Mouse (Mus musculus): ENCODE measurements at regions not wholly inside any gene's neighbourhood (a gene's known extent, or its start where the extent isn't known, plus 50 kb on each side); places are given as distances from the start of the nearest gene placed in this dataset.

- 24% methylated on average over 5 of the region's 5 CpGs for WGBS
- Histone ChIP-seq H3K9ac (ENCODE audit: low read depth, low read length) (no peak overlapping the region), H3K4me3 (no peak overlapping the region), H3K27ac (no peak overlapping the region), H3K36me3 (ENCODE audit: control insufficient read depth, insufficient read depth, low read length) (no peaks in the 10 kb centered on the region), H3K27me3 (ENCODE audit: control insufficient read depth, insufficient read depth, low read length) (no peaks in the 10 kb centered on the region), H3K4me1 (ENCODE audit: control insufficient read depth, insufficient read depth, low read length) (no peaks in the 10 kb centered on the region), H3K79me2 (replicated peaks; ENCODE audit: control insufficient read depth, insufficient read depth, low read length) (no peaks in the 10 kb centered on the region)
- no peak for TF ChIP-seq EP300 (IDR thresholded peaks at IDR 0.05; ENCODE audit: insufficient read depth, low read depth, low read length)
- no peak for TF ChIP-seq CTCF (IDR thresholded peaks at IDR 0.05)
- TF ChIP-seq POLR2A (IDR thresholded peaks at IDR 0.05; ENCODE audit: insufficient read depth, low read depth, low read length): no peak
- DNase-seq: no peak
- intact Hi-C loops (cut with DNase I): no loop called here
Observed at GRCm38 (mm10) chr7:39705118-39706095, 187.8 kb downstream of the Zfp619 start.

GRCm38 (mm10) chr7:39706606-39707005, 189.0 kb downstream of the Zfp619 start:
- intact Hi-C loops (cut with DNase I): no loop called here
- WGBS: 59% methylated on average over 2 of the region's 2 CpGs
- TF ChIP-seq POLR2A (IDR thresholded peaks at IDR 0.05; ENCODE audit: insufficient read depth, low read depth, low read length) (no peak), CTCF (IDR thresholded peaks at IDR 0.05) (no peak)

GRCm38 (mm10) chr7:39716340-39717150, 199.0 kb downstream of the Zfp619 start:
- Histone ChIP-seq H3K4me3 (no peak overlapping the region), H3K79me2 (replicated peaks; ENCODE audit: control insufficient read depth, insufficient read depth, low read length) (no peaks in the 10 kb centered on the region), H3K4me1 (ENCODE audit: control insufficient read depth, insufficient read depth, low read length) (no peaks in the 10 kb centered on the region), H3K27ac (no peak overlapping the region), H3K27me3 (ENCODE audit: control insufficient read depth, insufficient read depth, low read length) (no peaks in the 10 kb centered on the region), H3K9ac (ENCODE audit: low read depth, low read length) (no peak overlapping the region), H3K36me3 (ENCODE audit: control insufficient read depth, insufficient read depth, low read length) (no peaks in the 10 kb centered on the region)
- WGBS: 15% methylated on average over 11 of the region's 11 CpGs
- intact Hi-C loops (cut with DNase I): loop anchor here (5.0 kb wide), 1 partner anchor 556 kb away; no protein-coding TSS in a partner anchor
- no peak for DNase-seq
- TF ChIP-seq CTCF (IDR thresholded peaks at IDR 0.05) (peak; percentile 56), EP300 (IDR thresholded peaks at IDR 0.05; ENCODE audit: insufficient read depth, low read depth, low read length) (no peak)

More at GRCm38 (mm10) chr7:39706606-39707005, 189.0 kb downstream of the Zfp619 start:
- no peak overlapping the region for H3K27ac ChIP-seq
- H3K4me3 ChIP-seq: no peak overlapping the region
- no peaks in the 10 kb centered on the region for H3K4me1 ChIP-seq (ENCODE audit: control insufficient read depth, insufficient read depth, low read length)
- no peaks in the 10 kb centered on the region for H3K79me2 ChIP-seq (replicated peaks; ENCODE audit: control insufficient read depth, insufficient read depth, low read length)
- no peak overlapping the region for H3K9ac ChIP-seq (ENCODE audit: low read depth, low read length)
- DNase-seq: no peak
- no peaks in the 10 kb centered on the region for H3K27me3 ChIP-seq (ENCODE audit: control insufficient read depth, insufficient read depth, low read length)
- no peaks in the 10 kb centered on the region for H3K36me3 ChIP-seq (ENCODE audit: control insufficient read depth, insufficient read depth, low read length)

GRCm38 (mm10) chr7:39727935-39728557, 210.5 kb downstream of the Zfp619 start:
- no peaks in the 10 kb centered on the region for H3K4me1 ChIP-seq (ENCODE audit: control insufficient read depth, insufficient read depth, low read length)
- WGBS: 69% methylated on average over 12 of the region's 12 CpGs
- DNase-seq: no peak
- no peak for TF ChIP-seq EP300 (IDR thresholded peaks at IDR 0.05; ENCODE audit: insufficient read depth, low read depth, low read length)
- no peak for TF ChIP-seq POLR2A (IDR thresholded peaks at IDR 0.05; ENCODE audit: insufficient read depth, low read depth, low read length)
- TF ChIP-seq CTCF (IDR thresholded peaks at IDR 0.05): no peak
- H3K27me3 ChIP-seq (ENCODE audit: control insufficient read depth, insufficient read depth, low read length): no peaks in the 10 kb centered on the region
- no peak overlapping the region for H3K9ac ChIP-seq (ENCODE audit: low read depth, low read length)
- no peak overlapping the region for H3K4me3 ChIP-seq
- H3K36me3 ChIP-seq (ENCODE audit: control insufficient read depth, insufficient read depth, low read length): no peaks in the 10 kb centered on the region
- H3K27ac ChIP-seq: no peak overlapping the region
- intact Hi-C loops (cut with DNase I): no loop called here
- no peaks in the 10 kb centered on the region for H3K79me2 ChIP-seq (replicated peaks; ENCODE audit: control insufficient read depth, insufficient read depth, low read length)

- no peak for DNase-seq
- no peak overlapping the region for H3K27ac ChIP-seq
- TF ChIP-seq EP300 (IDR thresholded peaks at IDR 0.05; ENCODE audit: insufficient read depth, low read depth, low read length): no peak
- no peak for TF ChIP-seq POLR2A (IDR thresholded peaks at IDR 0.05; ENCODE audit: insufficient read depth, low read depth, low read length)
- TF ChIP-seq CTCF (IDR thresholded peaks at IDR 0.05): no peak
- no peaks in the 10 kb centered on the region for H3K27me3 ChIP-seq (ENCODE audit: control insufficient read depth, insufficient read depth, low read length)
- 53% methylated on average over 7 of the region's 7 CpGs for WGBS
- no peak overlapping the region for H3K4me3 ChIP-seq
- no peaks in the 10 kb centered on the region for H3K4me1 ChIP-seq (ENCODE audit: control insufficient read depth, insufficient read depth, low read length)
- intact Hi-C loops (cut with DNase I): no loop called here
- H3K36me3 ChIP-seq (ENCODE audit: control insufficient read depth, insufficient read depth, low read length): no peaks in the 10 kb centered on the region
- no peaks in the 10 kb centered on the region for H3K79me2 ChIP-seq (replicated peaks; ENCODE audit: control insufficient read depth, insufficient read depth, low read length)
- no peak overlapping the region for H3K9ac ChIP-seq (ENCODE audit: low read depth, low read length)
Observed at GRCm38 (mm10) chr7:39728930-39729329, 211.4 kb downstream of the Zfp619 start.

All from heart, adult 2 months (tissue).